31 mouse cellular contexts compared by ENCODE assay signal in genomic region chr6:134533021-134533420, GRCm38 (mm10). TPM values are rescaled to one million over a fixed set of nuclear protein-coding genes. Genes with fewer than 3 reads are reported as not detected.
DNase-seq lines count a peak whose midpoint lies in the region; ATAC-seq and TF ChIP-seq lines count a peak whose summit lies in the region.
"Had no signal": no experiment of that assay in that cellular context is flagged by ENCODE, and none has a peak within 500 bp of the region (broad histone marks: within the 10 kb centered on the region; RNA-seq: fewer than 3 reads in every experiment).

No protein-coding gene starts in this region.

- H3K4me3 ChIP-seq in liver, embryonic 14.5 days (ENCODE audit: insufficient read depth in 1 of 2, low read depth in 2 of 2, low read length in 2 of 2), result no peak overlapping the region
- H3K4me3 ChIP-seq in liver, postnatal 0 days (ENCODE audit: low read depth, low read length), result no peak overlapping the region
- H3K4me3 ChIP-seq: erythroblast, embryonic 14.5 days; hindbrain, embryonic 10.5 days; hindbrain, embryonic 15.5 days; neural tube, embryonic 12.5 days had no signal

- no peak for TF ChIP-seq CTCF in liver, embryonic 14.5 days (IDR thresholded peaks at IDR 0.05; ENCODE audit: low read depth)
- no peak for TF ChIP-seq CTCF in liver, postnatal 0 days (IDR thresholded peaks at IDR 0.05; ENCODE audit: low read depth)

- no peaks in the 10 kb centered on the region for H3K27me3 ChIP-seq in liver, embryonic 14.5 days (ENCODE audit: control insufficient read depth, insufficient read depth, low read length)
- no peaks in the 10 kb centered on the region for H3K27me3 ChIP-seq in liver, postnatal 0 days (ENCODE audit: insufficient read depth, low read length)
- H3K27me3 ChIP-seq: hindbrain, embryonic 15.5 days; neural tube, embryonic 12.5 days; Patski had no signal

- no peak for DNase-seq in liver, embryonic 14.5 days (ENCODE audit: low read depth in 3 of 3, low spot score in 3 of 3)
- no peak for DNase-seq in liver, postnatal 0 days
- peak; percentile 64 for DNase-seq in CD4-positive, CD25-positive, alpha-beta regulatory T cell, adult 2 months (ENCODE audit: low read depth, low spot score)
- DNase-seq in T-cell, adult 2 months (ENCODE audit: low spot score), result peak; percentile 36
- peak; percentile 56 for DNase-seq in naive thymus-derived CD4-positive, alpha-beta T cell, adult 2 months (ENCODE audit: low read depth)
- DNase-seq in cerebellum, postnatal 14 days, result no peak
- DNase-seq in spleen, postnatal 36 days (ENCODE audit: low spot score in 2 of 2), result no peak
- DNase-seq: adrenal gland, postnatal 36 days; cerebellum, adult 18-20 months; cerebellum, postnatal 10 days; forebrain, postnatal 0 days; gastrocnemius, postnatal 14 days; heart, postnatal 14 days; kidney, adult 8-10 months; kidney, postnatal 4 days; left cerebral cortex, postnatal 4 days; lung, adult 18-20 months; right cerebral cortex, adult 18-20 months; spleen, adult 18-20 months; thymus, adult 18-20 months had no signal

- H3K9me3 ChIP-seq in liver, embryonic 14.5 days (ENCODE audit: control insufficient read depth, low read length), result no peaks in the 10 kb centered on the region
- no peaks in the 10 kb centered on the region for H3K9me3 ChIP-seq in liver, postnatal 0 days (ENCODE audit: low read length)
- H3K9me3 ChIP-seq: G1E; hindbrain, embryonic 15.5 days; neural tube, embryonic 12.5 days had no signal

- H3K4me2 ChIP-seq in liver, embryonic 14.5 days (ENCODE audit: low read depth), result 0 out of 2 replicates have a peak overlapping the region, but pooled peaks have one; percentile 6
- H3K4me2 ChIP-seq in liver, postnatal 0 days (ENCODE audit: low read depth, low read length), result no peak overlapping the region
- H3K4me2 ChIP-seq: hindbrain, embryonic 15.5 days; neural tube, embryonic 12.5 days had no signal

- no peak overlapping the region for H3K27ac ChIP-seq in liver, embryonic 14.5 days
- no peak overlapping the region for H3K27ac ChIP-seq in liver, postnatal 0 days (ENCODE audit: low read depth)
- H3K27ac ChIP-seq: hindbrain, embryonic 10.5 days; hindbrain, embryonic 15.5 days; kidney, postnatal 0 days; neural tube, embryonic 12.5 days; stomach, postnatal 0 days had no signal

- H3K36me3 ChIP-seq in liver, embryonic 14.5 days (replicated peaks; ENCODE audit: control insufficient read depth, insufficient read depth, low read depth), result no peaks in the 10 kb centered on the region; the same call in 1 of the 2 replicates
- H3K36me3 ChIP-seq in liver, postnatal 0 days (replicated peaks; ENCODE audit: insufficient read depth, low read length), result no peaks in the 10 kb centered on the region
- H3K36me3 ChIP-seq: hindbrain, embryonic 15.5 days had no signal

- H3K9ac ChIP-seq in liver, embryonic 14.5 days (replicated peaks), result no peak overlapping the region
- H3K9ac ChIP-seq in liver, postnatal 0 days (replicated peaks), result no peak overlapping the region
- H3K9ac ChIP-seq: forebrain, postnatal 0 days; hindbrain, embryonic 15.5 days; neural tube, embryonic 12.5 days had no signal

- no peak for TF ChIP-seq EP300 in liver, embryonic 14.5 days (IDR thresholded peaks at IDR 0.05; ENCODE audit: low read depth)
- no peak for TF ChIP-seq EP300 in liver, postnatal 0 days (IDR thresholded peaks at IDR 0.05; ENCODE audit: low read depth)

- ATAC-seq in liver, embryonic 14.5 days (ENCODE audit: insufficient read depth), result no peak
- ATAC-seq in liver, postnatal 0 days, result no peak
- ATAC-seq: forebrain, postnatal 0 days; intestine, embryonic 16.5 days; lung, postnatal 0 days; midbrain, embryonic 16.5 days; Patski had no signal

- WGBS in liver, embryonic 14.5 days (ENCODE audit: insufficient replicate concordance), result 36% methylated on average over 3 of the region's 3 CpGs
- 43% methylated on average over 3 of the region's 3 CpGs for WGBS in liver, postnatal 0 days (ENCODE audit: insufficient replicate concordance)

- peaks cover 40 to 47% of the 10 kb centered on the region in 2 experiments for H3K4me1 ChIP-seq in liver, embryonic 14.5 days (replicated peaks; ENCODE audit: control insufficient read depth in 2 of 2, insufficient read depth in 2 of 2, low read length in 1 of 2)
- peaks cover 22% of the 10 kb centered on the region for H3K4me1 ChIP-seq in liver, postnatal 0 days (ENCODE audit: insufficient read depth)

RNA-seq across cellular contexts. Expression of gene Lrp6, which starts 33.7 kb away (rescaled TPM):
- 3.9 and 6.2 TPM in 2 replicates for polyA plus RNA-seq in liver, embryonic 14.5 days (2012; rRNA removed)
- 6.9 and 8.5 TPM in 2 replicates for polyA plus RNA-seq in liver, embryonic 14.5 days (2014; fragmentation: Nextera tagmentation; extraction: Ambion mirVana)
- polyA plus RNA-seq in liver, postnatal 0 days (2015; fragmentation: Nextera tagmentation; extraction: Ambion mirVana), result 10.1 and 10.7 TPM in 2 replicates

Comparison
In these comparisons a context has a peak if more than half of its experiments do, and no peak if none do; other contexts are left out.
1. DNase-seq: peak in CD4-positive, CD25-positive, alpha-beta regulatory T cell, adult 2 months (single experiment), T-cell, adult 2 months (single experiment) and naive thymus-derived CD4-positive, alpha-beta T cell, adult 2 months (single experiment); none in liver, embryonic 14.5 days (0 of 3), liver, postnatal 0 days (single experiment), cerebellum, postnatal 14 days (0 of 2) and spleen, postnatal 36 days (0 of 2).